Mouse (Mus musculus): Measurements from ENCODE around the gene Drp2.

Gene Drp2

GRCm38 (mm10) chrX:134403863-134404583 is at the start of gene Drp2:
Gene Drp2, plus strand, starts transcription at chrX:134404551.
- no peak for DNase-seq

- no peak for DNase-seq
These were observed 45.0 kb upstream of the Drp2 start for GRCm38 (mm10) chrX:134359336-134359735.

GRCm38 (mm10) chrX:134362156-134362555 is 42.2 kb upstream of the Drp2 start:
- no peak for DNase-seq

- no peak for DNase-seq
These were observed 38.9 kb upstream of the Drp2 start for GRCm38 (mm10) chrX:134365421-134365820.

- DNase-seq, result no peak
These were observed 37.8 kb upstream of the Drp2 start for GRCm38 (mm10) chrX:134366547-134366946.

GRCm38 (mm10) chrX:134371279-134371678 is 33.1 kb upstream of the Drp2 start:
- DNase-seq, result no peak

GRCm38 (mm10) chrX:134374190-134374589 is 30.2 kb upstream of the Drp2 start:
- no peak for DNase-seq

GRCm38 (mm10) chrX:134384896-134385295 is 19.5 kb upstream of the Drp2 start:
- no peak for DNase-seq

GRCm38 (mm10) chrX:134398972-134399371 is 5.4 kb upstream of the Drp2 start:
- no peak for DNase-seq

GRCm38 (mm10) chrX:134404584-134404955 is 219 bp downstream of the Drp2 start:
- no peak for DNase-seq

GRCm38 (mm10) chrX:134409354-134409900 is 5.1 kb downstream of the Drp2 start:
- no peak for DNase-seq

GRCm38 (mm10) chrX:134412096-134412495 is 7.7 kb downstream of the Drp2 start:
- no peak for DNase-seq

GRCm38 (mm10) chrX:134420097-134420496 is 15.7 kb downstream of the Drp2 start:
- DNase-seq, result no peak

- DNase-seq, result no peak
These were observed 19.9 kb downstream of the Drp2 start for GRCm38 (mm10) chrX:134424263-134424662.

- DNase-seq, result no peak
These were observed 21.4 kb downstream of the Drp2 start for GRCm38 (mm10) chrX:134425798-134426197.

- no peak for DNase-seq
These were observed 22.5 kb downstream of the Drp2 start for GRCm38 (mm10) chrX:134426819-134427218.

GRCm38 (mm10) chrX:134427307-134427706 is 23.0 kb downstream of the Drp2 start:
- DNase-seq, result no peak

GRCm38 (mm10) chrX:134474988-134475710 is 70.8 kb downstream of the Drp2 start:
- no peak for DNase-seq

GRCm38 (mm10) chrX:134476290-134476689 is 71.9 kb downstream of the Drp2 start, which contains the start of gene Taf7l:
Gene Taf7l, minus strand, starts transcription at chrX:134476490.
- DNase-seq, result no peak

- DNase-seq, result no peak
These were observed 77.4 kb downstream of the Drp2 start for GRCm38 (mm10) chrX:134481720-134482119.

- DNase-seq, result no peak
These were observed 96.3 kb downstream of the Drp2 start for GRCm38 (mm10) chrX:134500651-134501050.
